Mouse (Mus musculus) adrenal gland, adult 2 months (tissue): ENCODE measurements around the gene Paxbp1. TPM values are rescaled to one million over a fixed set of nuclear protein-coding genes. Genes with fewer than 3 reads are reported as not detected.

Source experiments
- DNase-seq: peaks from one replicate; pipeline ENCODE4 v3.0.0; 2021
- long read RNA-seq: library from polyadenylated mRNA; stranded (forward); transcript quantifications from one replicate; pipeline ENCODE4 v2.0.0, GENCODE M21; 2021
- polyA plus RNA-seq: library from polyadenylated mRNA; depleted of rRNA; stranded (reverse); fragments of >200 nt; gene quantifications from 2 replicates; pipeline ENCODE4 v1.2.3, GENCODE M21; 2012; rRNA removed
- total RNA-seq, 2 experiments: library from RNA; stranded (reverse); gene quantifications; 2 replicates each; pipeline ENCODE4 v1.2.3; 2021

Gene Paxbp1
- total RNA-seq, result 10 to 100 TPM; 32.9 to 63.1 TPM
- polyA plus RNA-seq, result 8.8 and 11.6 TPM in 2 replicates
- long read RNA-seq, transcript Paxbp1-202 (18 exons, 3,973 nt), result major isoform, 12 of 24 reads
- long read RNA-seq, transcript Paxbp1-201 (18 exons, 2,732 nt), result minor isoform, 7 of 24 reads
- long read RNA-seq, partial matches to known transcripts, result 0 of 24 reads
- long read RNA-seq, other reads (novel, unspliced or antisense), result 5 of 24 reads

- DNase-seq, result peak; percentile 99
These were observed at the start of gene Paxbp1 for GRCm38 (mm10) chr16:91044270-91045182. TSS of gene Paxbp1 (minus strand) at chr16:91044543.

GRCm38 (mm10) chr16:91086642-91087306 lies 42.4 kb upstream of the Paxbp1 start:
- no peak for DNase-seq

GRCm38 (mm10) chr16:91085239-91085825 lies 41.0 kb upstream of the Paxbp1 start:
- DNase-seq, result no peak

- peak; percentile 57 for DNase-seq
These were observed 40.2 kb upstream of the Paxbp1 start for GRCm38 (mm10) chr16:91084307-91085238.

- no peak for DNase-seq
These were observed 38.8 kb upstream of the Paxbp1 start for GRCm38 (mm10) chr16:91083002-91083646.

- peak; percentile 61 for DNase-seq
These were observed 37.2 kb upstream of the Paxbp1 start for GRCm38 (mm10) chr16:91081508-91081907.

- peak; percentile 38 for DNase-seq
These were observed 31.8 kb upstream of the Paxbp1 start for GRCm38 (mm10) chr16:91076180-91076579.

GRCm38 (mm10) chr16:91075423-91075822 lies 31.1 kb upstream of the Paxbp1 start:
- DNase-seq, result peak; percentile 62

- peak; percentile 90 for DNase-seq
These were observed 29.0 kb upstream of the Paxbp1 start for GRCm38 (mm10) chr16:91073163-91073892.

- DNase-seq, result no peak
These were observed 27.9 kb upstream of the Paxbp1 start for GRCm38 (mm10) chr16:91072256-91072655.

- DNase-seq, result no peak
These were observed 24.6 kb upstream of the Paxbp1 start for GRCm38 (mm10) chr16:91068969-91069368.

GRCm38 (mm10) chr16:91067122-91067521 lies 22.8 kb upstream of the Paxbp1 start:
- DNase-seq, result no peak

GRCm38 (mm10) chr16:91064583-91065365 lies 20.4 kb upstream of the Paxbp1 start:
- DNase-seq, result no peak

- DNase-seq, result no peak
These were observed 19.4 kb upstream of the Paxbp1 start for GRCm38 (mm10) chr16:91063786-91064185.

GRCm38 (mm10) chr16:91061531-91062318 lies 17.4 kb upstream of the Paxbp1 start:
- DNase-seq, result no peak

GRCm38 (mm10) chr16:91057741-91058140 lies 13.4 kb upstream of the Paxbp1 start:
- DNase-seq, result no peak

- no peak for DNase-seq
These were observed 12.9 kb upstream of the Paxbp1 start for GRCm38 (mm10) chr16:91057261-91057660.
